Mouse (Mus musculus) MEL (cell line): ENCODE data around the gene Tmem39b. TPM values are rescaled to one million over a fixed set of nuclear protein-coding genes. Genes with fewer than 3 reads are reported as not detected.

Experiments
- DNase-seq: peaks from one replicate; pipeline ENCODE4 v3.0.0; 2011; ENCODE audit warnings: low read depth, low spot score
- H3K27ac ChIP-seq: 2 replicates; pipeline ENCODE4 v1.5.1; 2012; ENCODE audit warnings: low read depth, mild to moderate bottlenecking, control low read depth, low read length, moderate library complexity; ENCODE audit not compliant: control insufficient read depth
- H3K27me3 ChIP-seq, 2 experiments: fragments of 150-350 bp in 1 of 2; sonication (generic) in 1 of 2; 2 replicates each; pipeline ENCODE4 v1.6.1; 2012; ENCODE audit warnings: low read length in 2 of 2, mild to moderate bottlenecking in 2 of 2, improper control_type of control experiment in 1 of 2, moderate library complexity in 1 of 2; ENCODE audit not compliant: insufficient read depth in 2 of 2, control insufficient read depth in 1 of 2
- H3K36me3 ChIP-seq, 2 experiments: 2 replicates each; pipeline ENCODE4 v1.6.1; 2012 to 2014; ENCODE audit warnings: low read length in 2 of 2, improper control_type of control experiment in 1 of 2, inconsistent platforms in 1 of 2, mild to moderate bottlenecking in 1 of 2; ENCODE audit not compliant: insufficient read depth in 2 of 2, control insufficient read depth in 1 of 2
- H3K4me1 ChIP-seq, 2 experiments: fragments of 150-350 bp in 1 of 2; sonication (generic) in 1 of 2; 2 replicates each; pipeline ENCODE4 v1.6.1; 2012; ENCODE audit warnings: low read length in 2 of 2, improper control_type of control experiment in 1 of 2, mild to moderate bottlenecking in 1 of 2; ENCODE audit not compliant: insufficient read depth in 2 of 2, control insufficient read depth in 1 of 2
- H3K4me3 ChIP-seq, 2 experiments: fragments of 150-350 bp in 1 of 2; sonication (generic) in 1 of 2; 2 replicates each; pipeline ENCODE4 v1.5.1; 2012; ENCODE audit warnings: low read depth in 2 of 2, low read length in 2 of 2, mild to moderate bottlenecking in 2 of 2, moderate library complexity in 2 of 2, control low read depth in 1 of 2, improper control_type of control experiment in 1 of 2; ENCODE audit not compliant: control insufficient read depth in 1 of 2, insufficient read depth in 1 of 2
- H3K79me2 ChIP-seq: 2 replicates; pipeline ENCODE4 v1.6.1; 2012; ENCODE audit warnings: mild to moderate bottlenecking, low read length, moderate library complexity; ENCODE audit not compliant: control insufficient read depth, poor library complexity, insufficient read depth
- H3K9ac ChIP-seq: 2 replicates; pipeline ENCODE4 v1.6.1; 2012; ENCODE audit warnings: low read depth, mild to moderate bottlenecking, control low read depth, low read length, moderate library complexity; ENCODE audit not compliant: control insufficient read depth, poor library complexity, severe bottlenecking
- H3K9me3 ChIP-seq: fragments of 150-350 bp; sonication (generic); replicated peaks from 2 replicates; pipeline ENCODE4 v1.6.1; 2012; ENCODE audit warnings: mild to moderate bottlenecking, low read length, improper control_type of control experiment, moderate library complexity; ENCODE audit not compliant: insufficient read depth
- BHLHE40 ChIP-seq: IDR thresholded peaks from 2 replicates; pipeline ENCODE4 v1.6.1; 2012; ENCODE audit warnings: low read depth, mild to moderate bottlenecking, inconsistent platforms, low read length, improper control_type of control experiment, borderline replicate concordance
- CHD1 ChIP-seq: IDR thresholded peaks from 2 replicates; pipeline ENCODE4 v1.6.1; 2012; ENCODE audit warnings: low read depth, mild to moderate bottlenecking, inconsistent platforms, low read length, improper control_type of control experiment
- CHD2 ChIP-seq: IDR thresholded peaks from 2 replicates; pipeline ENCODE4 v1.6.1; 2011; ENCODE audit warnings: low read length, improper control_type of control experiment
- CTCF ChIP-seq, 3 experiments: IDR thresholded peaks in 2 of 3; conservative IDR thresholded peaks in 1 of 3; 2 replicates each; pipeline ENCODE4 v1.5.1; 2011 to 2012; ENCODE audit warnings: low read length in 3 of 3, low read depth in 2 of 3, mild to moderate bottlenecking in 2 of 3, improper control_type of control experiment in 1 of 3, inconsistent platforms in 1 of 3, mixed read lengths in 1 of 3, moderate library complexity in 1 of 3; ENCODE audit not compliant: control insufficient read depth in 1 of 3, insufficient read depth in 1 of 3, poor library complexity in 1 of 3, severe bottlenecking in 1 of 3
- E2F4 ChIP-seq: IDR thresholded peaks from 2 replicates; pipeline ENCODE4 v1.6.1; 2011; ENCODE audit warnings: low read depth, low read length, improper control_type of control experiment, borderline replicate concordance
- ELF1 ChIP-seq: IDR thresholded peaks from 2 replicates; pipeline ENCODE4 v1.6.1; 2014; ENCODE audit warnings: low read depth, mild to moderate bottlenecking, inconsistent platforms, low read length, improper control_type of control experiment, moderate library complexity
- ETS1 ChIP-seq: IDR thresholded peaks from 2 replicates; pipeline ENCODE4 v1.6.1; 2012; ENCODE audit warnings: low read depth, mild to moderate bottlenecking, inconsistent platforms, low read length, improper control_type of control experiment, moderate library complexity
- GABPA ChIP-seq: IDR thresholded peaks from 2 replicates; pipeline ENCODE4 v1.6.1; 2012; ENCODE audit warnings: low read depth, mild to moderate bottlenecking, inconsistent platforms, low read length, improper control_type of control experiment, moderate library complexity
- GATA1 ChIP-seq: IDR thresholded peaks from 2 replicates; pipeline ENCODE4 v1.6.1; 2011; ENCODE audit warnings: low read depth, low read length, improper control_type of control experiment
- HCFC1 ChIP-seq: IDR thresholded peaks from 2 replicates; pipeline ENCODE4 v1.6.1; 2012; ENCODE audit warnings: low read depth, mild to moderate bottlenecking, inconsistent platforms, low read length, improper control_type of control experiment, moderate library complexity
- JUND ChIP-seq: IDR thresholded peaks from 2 replicates; pipeline ENCODE4 v1.6.1; 2011; ENCODE audit warnings: low read depth, mild to moderate bottlenecking, improper control_type of control experiment, low read length
- KAT2A ChIP-seq: conservative IDR thresholded peaks from 2 replicates; pipeline ENCODE4 v1.6.1; 2012; ENCODE audit warnings: low read depth, low read length, improper control_type of control experiment, inconsistent platforms
- MAFK ChIP-seq: IDR thresholded peaks from 2 replicates; pipeline ENCODE4 v1.6.1; 2011; ENCODE audit warnings: low read depth, mild to moderate bottlenecking, low read length, improper control_type of control experiment, borderline replicate concordance
- MAX ChIP-seq: IDR thresholded peaks from 2 replicates; pipeline ENCODE4 v1.6.1; 2011; ENCODE audit warnings: low read length, improper control_type of control experiment
- MAZ ChIP-seq: IDR thresholded peaks from 2 replicates; pipeline ENCODE4 v1.6.1; 2012; ENCODE audit warnings: low read depth, mild to moderate bottlenecking, inconsistent platforms, low read length, improper control_type of control experiment
- MEF2A ChIP-seq: IDR thresholded peaks from 2 replicates; pipeline ENCODE4 v1.6.1; 2014; ENCODE audit warnings: low read depth, mild to moderate bottlenecking, inconsistent platforms, low read length, improper control_type of control experiment; ENCODE audit not compliant: poor library complexity, insufficient replicate concordance, severe bottlenecking; ENCODE audit errors: extremely low read depth
- MXI1 ChIP-seq: IDR thresholded peaks from 2 replicates; pipeline ENCODE4 v1.6.1; 2011; ENCODE audit warnings: mild to moderate bottlenecking, low read depth, low read length, improper control_type of control experiment
- MYB ChIP-seq: IDR thresholded peaks from 2 replicates; pipeline ENCODE4 v1.6.1; 2011; ENCODE audit warnings: mild to moderate bottlenecking, low read depth, low read length, improper control_type of control experiment
- NELFE ChIP-seq: IDR thresholded peaks from 2 replicates; pipeline ENCODE4 v1.6.1; 2011; ENCODE audit warnings: low read depth, low read length, improper control_type of control experiment
- NRF1 ChIP-seq: IDR thresholded peaks from 2 replicates; pipeline ENCODE4 v1.6.1; 2014; ENCODE audit warnings: low read depth, mild to moderate bottlenecking, inconsistent platforms, low read length, improper control_type of control experiment, moderate library complexity; ENCODE audit not compliant: poor library complexity, insufficient read depth, severe bottlenecking
- POLR2A ChIP-seq, 2 experiments: IDR thresholded peaks; 2 replicates each; pipeline ENCODE4 v1.6.1; 2011 to 2012; ENCODE audit warnings: low read length in 2 of 2, mild to moderate bottlenecking in 2 of 2, control low read depth in 1 of 2, improper control_type of control experiment in 1 of 2, low read depth in 1 of 2, moderate library complexity in 1 of 2; ENCODE audit not compliant: control insufficient read depth in 1 of 2, insufficient read depth in 1 of 2, poor library complexity in 1 of 2
- POLR2AphosphoS2 ChIP-seq: IDR thresholded peaks from 2 replicates; pipeline ENCODE4 v1.6.1; 2011; ENCODE audit warnings: low read length, improper control_type of control experiment
- POLR2AphosphoS5 ChIP-seq: IDR thresholded peaks from 2 replicates; pipeline ENCODE4 v1.6.1; 2012; ENCODE audit warnings: low read depth, borderline replicate concordance, mild to moderate bottlenecking, inconsistent platforms, low read length, moderate library complexity, mixed read lengths
- RCOR1 ChIP-seq: IDR thresholded peaks from 2 replicates; pipeline ENCODE4 v1.6.1; 2012; ENCODE audit warnings: low read depth, mild to moderate bottlenecking, inconsistent platforms, low read length, improper control_type of control experiment
- SIN3A ChIP-seq: IDR thresholded peaks from 2 replicates; pipeline ENCODE4 v1.6.1; 2012; ENCODE audit warnings: low read length, improper control_type of control experiment, inconsistent platforms
- SMC3 ChIP-seq: IDR thresholded peaks from 2 replicates; pipeline ENCODE4 v1.6.1; 2011; ENCODE audit warnings: low read depth, low read length, improper control_type of control experiment
- TAL1 ChIP-seq: IDR thresholded peaks from 2 replicates; pipeline ENCODE4 v1.6.1; 2012; ENCODE audit warnings: mild to moderate bottlenecking, inconsistent platforms, low read length, moderate library complexity, mixed read lengths
- TBP ChIP-seq: IDR thresholded peaks from 2 replicates; pipeline ENCODE4 v1.8.0; 2011; ENCODE audit warnings: low read depth, low read length, improper control_type of control experiment
- TCF12 ChIP-seq: IDR thresholded peaks from 2 replicates; pipeline ENCODE4 v1.6.1; 2014; ENCODE audit warnings: low read depth, mild to moderate bottlenecking, inconsistent platforms, low read length, improper control_type of control experiment, moderate library complexity
- USF1 ChIP-seq: IDR thresholded peaks from 2 replicates; pipeline ENCODE4 v1.6.1; 2014; ENCODE audit warnings: low read depth, mild to moderate bottlenecking, inconsistent platforms, low read length, improper control_type of control experiment, moderate library complexity
- USF2 ChIP-seq, 2 experiments: IDR thresholded peaks; 2 replicates each; pipeline ENCODE4 v1.6.1; 2011 to 2012; ENCODE audit warnings: improper control_type of control experiment in 2 of 2, low read length in 2 of 2, borderline replicate concordance in 1 of 2, inconsistent platforms in 1 of 2, low read depth in 1 of 2, mild to moderate bottlenecking in 1 of 2; ENCODE audit not compliant: insufficient read depth in 1 of 2
- ZC3H11A ChIP-seq: IDR thresholded peaks from 2 replicates; pipeline ENCODE4 v1.6.1; 2012; ENCODE audit warnings: low read depth, mild to moderate bottlenecking, inconsistent platforms, low read length, improper control_type of control experiment
- ZMIZ1 ChIP-seq: IDR thresholded peaks from 2 replicates; pipeline ENCODE4 v1.6.1; 2012; ENCODE audit warnings: low read depth, mild to moderate bottlenecking, inconsistent platforms, low read length, improper control_type of control experiment, moderate library complexity
- ZNF384 ChIP-seq: IDR thresholded peaks from 2 replicates; pipeline ENCODE4 v1.6.1; 2012; ENCODE audit warnings: low read depth, mild to moderate bottlenecking, inconsistent platforms, low read length, improper control_type of control experiment
- polyA plus RNA-seq, 2 experiments: library from polyadenylated mRNA; stranded (reverse) in 1 of 2; unstranded in 1 of 2; fragments of >175 nt in 1 of 2; fragments of >200 nt in 1 of 2; gene quantifications; 2 replicates each; pipeline versions ENCODE4 v1.2.1 to v1.2.4; 2012; ENCODE audit warnings: low replicate concordance in 2 of 2, low read depth in 1 of 2; ENCODE audit not compliant: insufficient read length in 2 of 2, insufficient read depth in 1 of 2, missing spikeins in 1 of 2
- total RNA-seq: library from RNA; depleted of rRNA; stranded (reverse); fragments of 300-350 nt; gene quantifications from 2 replicates; pipeline ENCODE4 v1.2.3, GENCODE M21; 2012; rRNA removed

Tmem39b gene
- 12.2 and 14.7 TPM in 2 replicates for total RNA-seq
- polyA plus RNA-seq = 10 to 100 TPM; 55.2 to 81.0 TPM

DNA sequence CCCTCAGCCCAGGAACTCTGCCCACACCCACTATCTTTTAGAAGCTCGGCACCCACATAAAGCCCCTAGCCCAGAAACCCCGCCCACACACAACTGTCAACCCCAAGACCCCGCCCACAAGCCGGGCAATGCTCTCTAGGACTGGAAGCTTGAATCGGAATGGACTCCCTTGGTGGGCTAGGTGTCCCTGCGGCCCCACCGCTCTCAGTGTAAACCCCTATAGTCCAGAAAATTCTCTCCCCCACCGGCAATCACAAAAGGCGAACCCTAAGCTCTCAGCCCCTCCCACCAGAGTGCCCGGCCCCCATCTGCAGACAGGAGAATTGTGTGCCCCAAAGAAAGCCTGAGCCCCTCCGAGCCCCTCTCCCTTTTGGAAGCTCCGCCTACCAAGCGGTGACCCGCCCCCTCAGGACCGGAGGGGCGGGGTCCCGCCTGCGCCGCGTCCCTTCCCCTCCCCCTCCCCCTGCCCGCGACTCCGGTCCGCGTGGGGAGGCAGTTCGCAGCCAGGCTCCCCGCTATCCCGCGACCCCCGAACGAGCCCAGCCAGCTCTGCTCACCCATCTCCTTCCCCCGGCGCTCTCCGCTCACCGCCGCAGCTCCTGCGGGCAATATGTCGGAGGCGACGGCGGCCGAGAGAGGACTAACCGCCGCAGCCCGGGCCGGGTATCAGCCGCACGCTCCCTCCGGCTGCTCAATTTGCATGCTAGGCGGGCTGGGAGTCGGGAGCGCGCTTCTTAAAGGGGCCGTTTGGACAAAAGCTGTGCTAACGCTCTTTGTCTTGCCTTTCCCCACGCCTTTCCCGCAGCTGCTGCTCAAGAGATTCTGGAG is at the start of gene Tmem39b:
Gene Tmem39b, minus strand, starts transcription at position 681 of the 828 bp plus-strand sequence.
- Histone ChIP-seq H3K27me3 (no peaks in the 10 kb centered on the region), H3K36me3 (peaks cover 0 to 8% of the 10 kb centered on the region in 2 experiments; a peak in 2 of 4 replicates), H3K4me3 (peak within 1 kb of the TSS; percentile 70 to 83), H3K79me2 (peaks cover 6% of the 10 kb centered on the region; the same call in 1 of the 2 replicates), H3K9me3 (no peaks in the 10 kb centered on the region), H3K9ac (peak within 1 kb of the TSS; percentile 92), H3K4me1 (peaks cover 5 to 8% of the 10 kb centered on the region in 2 experiments), H3K27ac (peak within 1 kb of the TSS; percentile 82)
- DNase-seq = peak; percentile 95
- no peak for TF ChIP-seq JUND
- no peak for TF ChIP-seq POLR2AphosphoS5
- no peak; the same call in 1 of the 2 replicates for TF ChIP-seq E2F4
- TF ChIP-seq SIN3A = peak; percentile 82
- no peak for TF ChIP-seq CHD1
- no peak for TF ChIP-seq ZC3H11A
- TF ChIP-seq CHD2 = no peak
- TF ChIP-seq RCOR1 = no peak
- TF ChIP-seq MAX = peak; percentile 35; the same call in 1 of the 2 replicates
- no peak for TF ChIP-seq USF1
- TF ChIP-seq GATA1 = no peak
- TF ChIP-seq BHLHE40 = 0 out of 2 replicates have a peak, but pooled peaks have one; percentile 11
- peak; percentile 71 to 74; a peak in 3 of 4 replicates for TF ChIP-seq POLR2A (IDR thresholded peaks at IDR 0.05; ENCODE audit: control insufficient read depth in 1 of 2, insufficient read depth in 1 of 2, low read depth in 1 of 2, low read length in 2 of 2, poor library complexity in 1 of 2)
- TF ChIP-seq MYB = no peak
- no peak for TF ChIP-seq USF2 (IDR thresholded peaks at IDR 0.05; ENCODE audit: borderline replicate concordance in 1 of 2, insufficient read depth in 1 of 2, low read depth in 1 of 2, low read length in 2 of 2)
- TF ChIP-seq POLR2AphosphoS2 = 0 out of 2 replicates have a peak, but pooled peaks have one; percentile 26
- TF ChIP-seq MAFK = no peak
- no peak for TF ChIP-seq ZMIZ1
- no peak for TF ChIP-seq TBP
- TF ChIP-seq ETS1 = peak; percentile 26
- TF ChIP-seq TAL1 = no peak
- TF ChIP-seq CTCF (IDR thresholded peaks at IDR 0.05 in 2 of 3, conservative IDR thresholded peaks at IDR 0.05 in 1 of 3; ENCODE audit: control insufficient read depth in 1 of 3, insufficient read depth in 1 of 3, low read depth in 2 of 3, low read length in 3 of 3, poor library complexity in 1 of 3, severe bottlenecking in 1 of 3) = 0 out of 6 replicates have a peak, but pooled peaks of 1 of the 3 experiments have one; percentile 2
- peak; percentile 68; the same call in 1 of the 2 replicates for TF ChIP-seq MXI1
- no peak for TF ChIP-seq MEF2A
- peak; percentile 78 for TF ChIP-seq HCFC1
- no peak; the same call in 1 of the 2 replicates for TF ChIP-seq ELF1
- peak; percentile 80; the same call in 1 of the 2 replicates for TF ChIP-seq MAZ
- no peak for TF ChIP-seq SMC3
- TF ChIP-seq ZNF384 = no peak
- TF ChIP-seq TCF12 = peak; percentile 59
- TF ChIP-seq GABPA = no peak
- 0 out of 2 replicates have a peak, but pooled peaks have one; percentile 35 for TF ChIP-seq NRF1
- TF ChIP-seq KAT2A = no peak
- peak; percentile 68 for TF ChIP-seq NELFE
